Mouse (Mus musculus) common myeloid progenitor, adult 5-6 weeks (primary cell): Measurements from ENCODE around the gene Gm5141. TPM values are rescaled to one million over a fixed set of nuclear protein-coding genes. Genes with fewer than 3 reads are reported as not detected.
"Not testable (repeated sequence)": the region's sequence is repeated elsewhere in the genome, so short reads cannot be mapped to it uniquely, and the experiment has no call there.

Source experiments
- ATAC-seq: replicated peaks from 2 replicates; pipeline ENCODE4 v1.8.0; 2016; ENCODE audit warnings: low read depth, mild to moderate bottlenecking, moderate TSS enrichment, inconsistent platforms; ENCODE audit not compliant: poor library complexity, severe bottlenecking
- total RNA-seq: library from RNA; stranded (forward); fragments of 200-1000, 187-1606 nt; gene quantifications from 2 replicates; pipeline ENCODE4 v1.2.3, GENCODE M21; 2017

The Gm5141 gene
- total RNA-seq: 5.9 and 8.5 TPM in 2 replicates

- ATAC-seq: peak; percentile 100
Measured at GRCm38 (mm10) chr13:62785199-62786134, at the start of gene Gm5141. Gene Gm5141 (minus strand): TSS chr13:62785808.

- no peak for ATAC-seq
Measured at GRCm38 (mm10) chr13:62833341-62833740, 47.7 kb upstream of the Gm5141 start.

GRCm38 (mm10) chr13:62832239-62832638 lies 46.6 kb upstream of the Gm5141 start:
- no peak for ATAC-seq

GRCm38 (mm10) chr13:62815705-62816104 lies 30.1 kb upstream of the Gm5141 start:
- ATAC-seq: not testable (repeated sequence)

GRCm38 (mm10) chr13:62812713-62813112 lies 27.1 kb upstream of the Gm5141 start:
- no peak; the same call in 1 of the 2 replicates for ATAC-seq

- not testable (repeated sequence) for ATAC-seq
Measured at GRCm38 (mm10) chr13:62807981-62808380, 22.4 kb upstream of the Gm5141 start.

GRCm38 (mm10) chr13:62786135-62786493 lies 506 bp upstream of the Gm5141 start:
- not testable (repeated sequence) for ATAC-seq

- ATAC-seq: peak; percentile 72
Measured at GRCm38 (mm10) chr13:62763806-62764205, 21.8 kb downstream of the Gm5141 start.

GRCm38 (mm10) chr13:62760432-62761415 lies 24.9 kb downstream of the Gm5141 start, which contains the start of gene Platr25:
Gene Platr25 (minus strand): TSS chr13:62760709.
- ATAC-seq: peak; percentile 98

- ATAC-seq: no peak
Measured at GRCm38 (mm10) chr13:62733322-62733721, 52.3 kb downstream of the Gm5141 start.

Other genes with a start within 250 kb of the Gm5141 start
- gene Zfp935, start 227.3 kb downstream of the Gm5141 start, total RNA-seq: not detected in 2 replicates
- 7.4 and 17.7 TPM in 2 replicates for gene Zfp934, start 214.6 kb downstream of the Gm5141 start, total RNA-seq
- 8.9 and 18.6 TPM in 2 replicates for gene 6720489N17Rik, start 161.6 kb downstream of the Gm5141 start, total RNA-seq
- 44.7 and 62.6 TPM in 2 replicates for gene Platr25, start 25.1 kb downstream of the Gm5141 start, total RNA-seq
- gene Fbp2, start 72.6 kb upstream of the Gm5141 start, total RNA-seq: not detected in 2 replicates
- gene Fbp1, start 102.5 kb upstream of the Gm5141 start, total RNA-seq: 5.6 and 6.7 TPM in 2 replicates
- gene 2010111I01Rik, start 179.1 kb upstream of the Gm5141 start, total RNA-seq: 66.2 and 88.1 TPM in 2 replicates